Mouse (Mus musculus) frontal cortex, postnatal 10 days (tissue): ENCODE data around the gene Olfr103.

ENCODE experiments used
- DNase-seq, 2 experiments: peaks; one replicate each; pipeline ENCODE4 v3.0.0; 2022; ENCODE audit warnings: low spot score in 2 of 2, mixed read lengths in 1 of 2

Olfr103 gene

GRCm38 (mm10) chr17:37339598-37339997, at the start of gene Olfr103:
Gene Olfr103, minus strand, starts transcription at chr17:37339698.
- DNase-seq, result no peak

- DNase-seq, result no peak
Observed at GRCm38 (mm10) chr17:37378733-37379132, 39.2 kb upstream of the Olfr103 start, which contains the start of gene Olfr105-ps. Gene Olfr105-ps, plus strand, starts transcription at chr17:37379033.

GRCm38 (mm10) chr17:37359282-37359681, 19.8 kb upstream of the Olfr103 start, which contains the start of gene Olfr104-ps:
Gene Olfr104-ps, plus strand, starts transcription at chr17:37359582.
- no peak for DNase-seq

- DNase-seq, result no peak
Observed at GRCm38 (mm10) chr17:37316954-37317353, 22.5 kb downstream of the Olfr103 start, which contains the start of gene Olfr102. Gene Olfr102, minus strand, starts transcription at chr17:37317054.

GRCm38 (mm10) chr17:37310146-37310699, 29.3 kb downstream of the Olfr103 start:
- DNase-seq, result no peak

GRCm38 (mm10) chr17:37308483-37308882, 31.0 kb downstream of the Olfr103 start:
- DNase-seq, result no peak

GRCm38 (mm10) chr17:37304213-37304612, 35.3 kb downstream of the Olfr103 start, which contains the start of gene Olfr101:
Gene Olfr101, minus strand, starts transcription at chr17:37304313.
- DNase-seq, result no peak
